Mouse (Mus musculus) A20 (cell line): ENCODE data around the gene Eif2a.

Experiments
- DNase-seq: peaks from one replicate; pipeline ENCODE4 v3.0.0-alpha.2; 2011; ENCODE audit warnings: low read depth, low spot score

Eif2a gene

GRCm38 (mm10) chr3:58525652-58526407, at the start of gene Eif2a, which contains the start of gene Serp1:
Eif2a (plus strand) TSS chr3:58525821.
Serp1 (minus strand) TSS chr3:58525892.
- peak; percentile 99 for DNase-seq

- DNase-seq = no peak
Measured at GRCm38 (mm10) chr3:58478755-58479455, 46.7 kb upstream of the Eif2a start.

GRCm38 (mm10) chr3:58485883-58486282, 39.7 kb upstream of the Eif2a start:
- DNase-seq = peak; percentile 62

GRCm38 (mm10) chr3:58487121-58487520, 38.5 kb upstream of the Eif2a start:
- no peak for DNase-seq

- DNase-seq = peak; percentile 36
Measured at GRCm38 (mm10) chr3:58487999-58488775, 37.4 kb upstream of the Eif2a start.

GRCm38 (mm10) chr3:58490787-58491186, 34.8 kb upstream of the Eif2a start:
- DNase-seq = peak; percentile 67

GRCm38 (mm10) chr3:58493621-58494020, 32.0 kb upstream of the Eif2a start:
- DNase-seq = no peak

GRCm38 (mm10) chr3:58501961-58502360, 23.7 kb upstream of the Eif2a start:
- peak; percentile 54 for DNase-seq

GRCm38 (mm10) chr3:58503720-58504333, 21.8 kb upstream of the Eif2a start:
- peak; percentile 54 for DNase-seq

GRCm38 (mm10) chr3:58504676-58505075, 20.9 kb upstream of the Eif2a start:
- no peak for DNase-seq

- DNase-seq = peak; percentile 52
Measured at GRCm38 (mm10) chr3:58508020-58508750, 17.4 kb upstream of the Eif2a start.

GRCm38 (mm10) chr3:58511581-58511980, 14.0 kb upstream of the Eif2a start:
- peak; percentile 60 for DNase-seq

GRCm38 (mm10) chr3:58512740-58513139, 12.9 kb upstream of the Eif2a start:
- no peak for DNase-seq

- DNase-seq = peak; percentile 60
Measured at GRCm38 (mm10) chr3:58513483-58513882, 12.1 kb upstream of the Eif2a start.

- peak; percentile 66 for DNase-seq
Measured at GRCm38 (mm10) chr3:58515947-58516601, 9.5 kb upstream of the Eif2a start.

GRCm38 (mm10) chr3:58516602-58516976, 9.0 kb upstream of the Eif2a start:
- peak; percentile 91 for DNase-seq

GRCm38 (mm10) chr3:58517258-58517657, 8.4 kb upstream of the Eif2a start:
- DNase-seq = peak; percentile 94

GRCm38 (mm10) chr3:58517800-58518199, 7.8 kb upstream of the Eif2a start:
- peak; percentile 86 for DNase-seq

GRCm38 (mm10) chr3:58518962-58519361, 6.7 kb upstream of the Eif2a start:
- peak; percentile 68 for DNase-seq

GRCm38 (mm10) chr3:58519536-58519935, 6.1 kb upstream of the Eif2a start:
- DNase-seq = no peak
